In the genomic region with DNA sequence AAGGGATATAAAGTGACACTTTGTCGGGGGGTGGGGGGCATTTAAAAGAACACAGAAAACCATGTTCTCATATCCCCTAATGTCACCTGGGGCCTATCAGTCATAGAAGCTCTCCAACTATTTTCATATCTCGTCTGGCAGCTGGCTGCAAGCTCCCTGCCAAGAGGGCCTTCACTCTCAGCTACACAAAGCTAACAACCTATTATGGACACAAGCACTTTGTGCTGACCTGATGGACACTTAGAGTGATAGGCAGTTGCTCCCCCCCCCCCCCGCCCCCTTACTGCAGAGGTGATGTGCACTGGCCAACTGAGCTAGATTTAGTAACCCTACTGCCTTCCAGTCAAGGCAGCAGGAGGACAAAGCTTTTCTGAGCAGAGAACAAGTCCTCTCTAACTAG, we compare ENCODE assay signal across 21 mouse cellular contexts.
DNase-seq lines count a peak whose midpoint lies in the region; ATAC-seq lines count a peak whose summit lies in the region.
"Had no signal": no experiment of that assay in that cellular context is flagged by ENCODE, and none has a peak within 500 bp of the region (broad histone marks: within the 10 kb centered on the region; RNA-seq: fewer than 3 reads in every experiment).

No protein-coding gene starts in this region.

- H3K4me1 ChIP-seq in heart, embryonic 14.5 days (ENCODE audit: control insufficient read depth in 2 of 2, insufficient read depth in 2 of 2, low read length in 2 of 2): peaks cover 8 to 14% of the 10 kb centered on the region in 2 experiments
- peaks cover 26% of the 10 kb centered on the region for H3K4me1 ChIP-seq in heart, embryonic 16.5 days (ENCODE audit: control insufficient read depth, insufficient read depth, low read length)

- intact Hi-C loops in heart, postnatal 25 days (cut with DNase I): no loop called here

- no peak overlapping the region for H3K9ac ChIP-seq in heart, embryonic 14.5 days (ENCODE audit: low read length)
- no peak overlapping the region for H3K9ac ChIP-seq in heart, embryonic 16.5 days (ENCODE audit: low read length)
- H3K9ac ChIP-seq: forebrain, embryonic 13.5 days; forebrain, postnatal 0 days; hindbrain, embryonic 13.5 days had no signal

- no peaks in the 10 kb centered on the region for H3K9me3 ChIP-seq in heart, embryonic 14.5 days (ENCODE audit: control insufficient read depth, low read length)
- H3K9me3 ChIP-seq in heart, embryonic 16.5 days (replicated peaks; ENCODE audit: control insufficient read depth, low read length): no peaks in the 10 kb centered on the region
- H3K9me3 ChIP-seq: embryonic facial prominence, embryonic 10.5 days; forebrain, embryonic 13.5 days; hindbrain, embryonic 13.5 days had no signal

- DNase-seq in heart, adult 9 months (ENCODE audit: low spot score in 2 of 2): peak; percentile 34 to 66
- no peak for DNase-seq in heart, postnatal 25 days (ENCODE audit: low spot score)
- DNase-seq in embryo, embryonic 10.5 days (ENCODE audit: low spot score): no peak
- DNase-seq in layer of hippocampus, postnatal 14 days (ENCODE audit: low spot score in 2 of 2): no peak
- DNase-seq: adrenal gland, postnatal 14 days; cerebellum, adult 18-20 months; cerebellum, adult 9-11 months; cerebellum, postnatal 36 days; forebrain, postnatal 0 days; gastrocnemius, postnatal 14 days; kidney, adult 11 months; kidney, adult 9 months had no signal

- H3K36me3 ChIP-seq in heart, embryonic 14.5 days (ENCODE audit: control insufficient read depth, insufficient read depth, low read length): no peaks in the 10 kb centered on the region
- no peaks in the 10 kb centered on the region for H3K36me3 ChIP-seq in heart, embryonic 16.5 days (ENCODE audit: control insufficient read depth, insufficient read depth)
- H3K36me3 ChIP-seq: hindbrain, embryonic 13.5 days had no signal

- WGBS in heart, embryonic 14.5 days: 21% methylated on average over 2 of the region's 3 CpGs
- WGBS in heart, embryonic 16.5 days: 34% methylated on average over 3 of the region's 3 CpGs

- peak; percentile 61; the same call in 1 of the 2 replicates for ATAC-seq in heart, embryonic 14.5 days (ENCODE audit: insufficient number of reproducible peaks, insufficient read depth, low FRiP score, low read depth)
- ATAC-seq in heart, embryonic 16.5 days (replicated peaks; ENCODE audit: extremely low read depth, insufficient read depth, low FRiP score): peak; percentile 68
- peak; percentile 27; the same call in 1 of the 2 replicates for ATAC-seq in megakaryocyte progenitor cell, adult 5-6 weeks (replicated peaks; ENCODE audit: poor library complexity)
- ATAC-seq: activated CD4-positive, CD25-positive, alpha-beta regulatory T cell, adult 4 months; forebrain, embryonic 13.5 days; forebrain, postnatal 0 days; hindbrain, postnatal 0 days; Patski had no signal

- H3K27ac ChIP-seq in heart, embryonic 14.5 days (replicated peaks in 1 of 2; ENCODE audit: control insufficient read depth in 1 of 2, insufficient read depth in 1 of 2, low read depth in 2 of 2, low read length in 2 of 2): peak overlapping the region in 1 of 2 experiments; percentile 44; a peak in 1 of 4 replicates
- H3K27ac ChIP-seq in heart, embryonic 16.5 days (ENCODE audit: low read length): peak overlapping the region; percentile 44; the same call in 1 of the 2 replicates
- H3K27ac ChIP-seq: embryonic facial prominence, embryonic 10.5 days; forebrain, embryonic 13.5 days; hindbrain, embryonic 13.5 days; hindbrain, postnatal 0 days had no signal

- peaks cover 8% of the 10 kb centered on the region; the same call in 1 of the 2 replicates for H3K27me3 ChIP-seq in heart, embryonic 14.5 days (ENCODE audit: control insufficient read depth, insufficient read depth, low read length)
- 0 out of 2 replicates have a peak, but pooled peaks cover 4% of the 10 kb centered on the region for H3K27me3 ChIP-seq in heart, embryonic 16.5 days (ENCODE audit: control insufficient read depth, insufficient read depth, low read length)
- H3K27me3 ChIP-seq: forebrain, embryonic 13.5 days; hindbrain, embryonic 13.5 days; Patski had no signal

- no peak overlapping the region for H3K4me2 ChIP-seq in heart, embryonic 14.5 days (ENCODE audit: low read length)
- H3K4me2 ChIP-seq in heart, embryonic 16.5 days (ENCODE audit: low read depth, low read length): no peak overlapping the region
- H3K4me2 ChIP-seq: forebrain, embryonic 13.5 days; hindbrain, embryonic 13.5 days had no signal

- H3K4me3 ChIP-seq in heart, embryonic 14.5 days (ENCODE audit: control insufficient read depth in 1 of 2, insufficient read depth in 1 of 2, low read depth in 1 of 2, low read length in 2 of 2): no peak overlapping the region
- H3K4me3 ChIP-seq in heart, embryonic 16.5 days (ENCODE audit: low read length): no peak overlapping the region
- H3K4me3 ChIP-seq: embryonic facial prominence, embryonic 10.5 days; forebrain, embryonic 13.5 days; hindbrain, embryonic 13.5 days had no signal

Comparison
In these comparisons a context has a peak if more than half of its experiments do, and no peak if none do; other contexts are left out.
1. DNase-seq: peak in heart, adult 9 months (2 of 2); none in heart, postnatal 25 days (single experiment), embryo, embryonic 10.5 days (single experiment) and layer of hippocampus, postnatal 14 days (0 of 2).
2. Peak in every context shown above with its lines, with median percentiles within 50 percentile points of each other: ATAC-seq.